Comparison of ENCODE assay signal across 8 mouse cellular contexts in the genomic region with DNA sequence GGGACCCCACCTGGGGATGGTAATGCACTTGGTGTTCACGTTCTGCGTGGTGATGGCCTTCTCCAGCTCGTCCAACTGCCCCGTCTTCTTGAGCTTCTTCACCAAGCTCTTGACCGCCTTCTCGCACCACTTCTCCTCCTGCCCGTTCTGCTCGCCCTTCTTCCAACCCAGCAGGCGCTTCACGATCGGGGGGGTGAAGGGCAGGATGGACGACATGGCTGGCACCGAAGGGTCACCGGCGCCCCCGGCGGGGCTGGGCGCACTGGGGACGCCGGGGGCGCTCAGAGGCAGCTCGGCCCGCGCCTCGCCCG. TPM values are rescaled to one million over a fixed set of nuclear protein-coding genes. Genes with fewer than 3 reads are reported as not detected.
DNase-seq lines count a peak whose midpoint lies in the region; ATAC-seq and TF ChIP-seq lines count a peak whose summit lies in the region.

No protein-coding gene starts in this region.

- peak overlapping the region; percentile 96 for H3K27ac ChIP-seq in heart, embryonic 13.5 days (replicated peaks)
- peak overlapping the region; percentile 87 for H3K27ac ChIP-seq in forebrain, embryonic 14.5 days (ENCODE audit: low read depth, low read length)
- peak overlapping the region; percentile 96 for H3K27ac ChIP-seq in liver, postnatal 0 days (ENCODE audit: low read depth)

- no peaks in the 10 kb centered on the region for H3K36me3 ChIP-seq in heart, embryonic 13.5 days
- H3K36me3 ChIP-seq in E14TG2a.4 (ENCODE audit: insufficient read depth, low read length) = no peaks in the 10 kb centered on the region
- no peaks in the 10 kb centered on the region for H3K36me3 ChIP-seq in forebrain, embryonic 14.5 days (ENCODE audit: control insufficient read depth, insufficient read depth, low read length)
- H3K36me3 ChIP-seq in liver, postnatal 0 days (replicated peaks; ENCODE audit: insufficient read depth, low read length) = no peaks in the 10 kb centered on the region

- H3K4me3 ChIP-seq in heart, embryonic 13.5 days = peak overlapping the region; percentile 81
- peak overlapping the region; percentile 86 for H3K4me3 ChIP-seq in E14TG2a.4 (replicated peaks; ENCODE audit: low read length)
- H3K4me3 ChIP-seq in forebrain, embryonic 14.5 days (ENCODE audit: low read depth, low read length) = peak overlapping the region; percentile 70
- peak overlapping the region; percentile 88 for H3K4me3 ChIP-seq in liver, postnatal 0 days (ENCODE audit: low read depth, low read length)

- peaks cover 8% of the 10 kb centered on the region for H3K9me3 ChIP-seq in heart, embryonic 13.5 days
- H3K9me3 ChIP-seq in E14TG2a.4 (ENCODE audit: low read length) = peaks cover 5% of the 10 kb centered on the region
- H3K9me3 ChIP-seq in forebrain, embryonic 14.5 days (replicated peaks; ENCODE audit: control insufficient read depth, low read length) = no peaks in the 10 kb centered on the region
- no peaks in the 10 kb centered on the region for H3K9me3 ChIP-seq in liver, postnatal 0 days (ENCODE audit: low read length)

- intact Hi-C loops in heart, postnatal 10 days (cut with DNase I) = loop anchor here (5.0 to 10.0 kb wide), 4 partner anchors 85 to 623 kb away; no protein-coding TSS in a partner anchor

- no peak for TF ChIP-seq EP300 in liver, postnatal 0 days (IDR thresholded peaks at IDR 0.05; ENCODE audit: low read depth)

- 0% methylated on average over 26 of the region's 26 CpGs for WGBS in heart, embryonic 13.5 days
- under 1% methylated on average over 26 of the region's 26 CpGs for WGBS in forebrain, embryonic 14.5 days
- WGBS in liver, postnatal 0 days (ENCODE audit: insufficient replicate concordance) = under 1% methylated on average over 26 of the region's 26 CpGs

- peak overlapping the region; percentile 98 for H3K9ac ChIP-seq in heart, embryonic 13.5 days
- peak overlapping the region; percentile 82 for H3K9ac ChIP-seq in forebrain, embryonic 14.5 days (ENCODE audit: low read length)
- H3K9ac ChIP-seq in liver, postnatal 0 days (replicated peaks) = peak overlapping the region; percentile 85

- no peak for TF ChIP-seq CTCF in E14TG2a.4 (conservative IDR thresholded peaks at IDR 0.05; ENCODE audit: low read length)
- no peak for TF ChIP-seq CTCF in liver, postnatal 0 days (IDR thresholded peaks at IDR 0.05; ENCODE audit: low read depth)

- peaks cover 56% of the 10 kb centered on the region for H3K4me1 ChIP-seq in heart, embryonic 13.5 days
- peaks cover 59% of the 10 kb centered on the region for H3K4me1 ChIP-seq in E14TG2a.4 (replicated peaks; ENCODE audit: low read depth, low read length)
- H3K4me1 ChIP-seq in forebrain, embryonic 14.5 days (ENCODE audit: control insufficient read depth, insufficient read depth, low read length) = peaks cover 24% of the 10 kb centered on the region
- peaks cover 63% of the 10 kb centered on the region for H3K4me1 ChIP-seq in liver, postnatal 0 days (ENCODE audit: insufficient read depth)

- no peak for DNase-seq in heart, postnatal 10 days
- no peak for DNase-seq in forebrain, embryonic 14.5 days (ENCODE audit: low spot score)
- DNase-seq in liver, postnatal 0 days = no peak
- no peak for DNase-seq in right cerebral cortex, adult 2 months (ENCODE audit: low spot score in 2 of 2)
- no peak for DNase-seq in c-Kit-positive CD71-positive TER-119-positive erythroid progenitor cells, embryonic 14.5 days (ENCODE audit: low spot score)
- no peak for DNase-seq in left cerebral cortex, adult 18-20 months (ENCODE audit: low spot score in 2 of 2)

- H3K4me2 ChIP-seq in heart, embryonic 13.5 days = peak overlapping the region; percentile 94
- peak overlapping the region; percentile 99 for H3K4me2 ChIP-seq in forebrain, embryonic 14.5 days (ENCODE audit: low read length)
- peak overlapping the region; percentile 99 for H3K4me2 ChIP-seq in liver, postnatal 0 days (ENCODE audit: low read depth, low read length)

- H3K27me3 ChIP-seq in heart, embryonic 13.5 days (replicated peaks) = no peaks in the 10 kb centered on the region
- peaks cover 48% of the 10 kb centered on the region for H3K27me3 ChIP-seq in E14TG2a.4 (ENCODE audit: insufficient read depth, low read length)
- no peaks in the 10 kb centered on the region for H3K27me3 ChIP-seq in forebrain, embryonic 14.5 days (replicated peaks; ENCODE audit: control insufficient read depth, insufficient read depth, low read length)
- no peaks in the 10 kb centered on the region for H3K27me3 ChIP-seq in liver, postnatal 0 days (ENCODE audit: insufficient read depth, low read length)

- peak; percentile 11; the same call in 1 of the 2 replicates for ATAC-seq in heart, embryonic 13.5 days (ENCODE audit: extremely low read depth, insufficient number of reproducible peaks, low FRiP score, low TSS enrichment)
- ATAC-seq in forebrain, embryonic 14.5 days = no peak
- no peak for ATAC-seq in liver, postnatal 0 days

RNA-seq across cellular contexts. Expression of gene Smad3, which starts 0.4 kb away (rescaled TPM):
- polyA plus RNA-seq in heart, embryonic 13.5 days (2015; fragmentation: Nextera tagmentation; extraction: Ambion mirVana) = 11.3 and 11.9 TPM in 2 replicates
- total RNA-seq in heart, postnatal 10 days (2021) = 10 to 100 TPM; 17.0 to 22.6 TPM
- polyA plus RNA-seq in forebrain, embryonic 14.5 days (2014; fragmentation: Nextera tagmentation; extraction: Ambion mirVana) = 5.1 and 5.4 TPM in 2 replicates
- polyA plus RNA-seq in liver, postnatal 0 days (2015; fragmentation: Nextera tagmentation; extraction: Ambion mirVana) = 1.9 and 2.1 TPM in 2 replicates
- total RNA-seq in left cerebral cortex, adult 18-20 months (2021) = 10 to 100 TPM; 58.2 to 70.2 TPM
